Mouse (Mus musculus) liver, embryonic 14.5 days (tissue): ENCODE results near the gene Ccdc138. TPM values are rescaled to one million over a fixed set of nuclear protein-coding genes. Genes with fewer than 3 reads are reported as not detected.

Experiments
- ATAC-seq: fragments of 200-750 bp; cut with Nextera tagmentation; 2 replicates; pipeline ENCODE4 v1.8.0; 2017; ENCODE audit warnings: moderate number of reproducible peaks, mild to moderate bottlenecking, moderate library complexity; ENCODE audit not compliant: insufficient read depth
- DNase-seq, 3 experiments: peaks; one replicate each; pipeline ENCODE4 v3.0.0-alpha.2; 2012 to 2013; ENCODE audit warnings: low read depth in 3 of 3, low spot score in 3 of 3
- H3K27ac ChIP-seq: fragments of 300-500 bp; sonication (generic); 2 replicates; pipeline ENCODE4 v1.5.1; 2014; ENCODE audit warnings: moderate library complexity, mild to moderate bottlenecking, control low read depth, inconsistent platforms
- H3K27me3 ChIP-seq: fragments of 300-500 bp; sonication (generic); 2 replicates; pipeline ENCODE4 v1.6.1; 2014; ENCODE audit warnings: mild to moderate bottlenecking, low read length, moderate library complexity; ENCODE audit not compliant: control insufficient read depth, insufficient read depth
- H3K36me3 ChIP-seq: fragments of 300-500 bp; sonication (generic); replicated peaks from 2 replicates; pipeline ENCODE4 v1.6.1; 2014; ENCODE audit warnings: low read depth; ENCODE audit not compliant: control insufficient read depth, insufficient read depth
- H3K4me1 ChIP-seq, 2 experiments: fragments of 200-500 bp in 1 of 2; fragments of 300-500 bp in 1 of 2; sonication (generic) in 1 of 2; replicated peaks; 2 replicates each; pipeline ENCODE4 v1.6.1; 2012 to 2014; ENCODE audit warnings: antibody characterized with exemption in 1 of 2, inconsistent platforms in 1 of 2, low read length in 1 of 2; ENCODE audit not compliant: control insufficient read depth in 2 of 2, insufficient read depth in 2 of 2
- H3K4me2 ChIP-seq: fragments of 300-500 bp; sonication (generic); 2 replicates; pipeline ENCODE4 v1.6.1; 2014; ENCODE audit warnings: low read depth, mild to moderate bottlenecking, control low read depth, moderate library complexity
- H3K4me3 ChIP-seq, 2 experiments: fragments of 200-500 bp in 1 of 2; fragments of 300-500 bp in 1 of 2; sonication (generic) in 1 of 2; 2 replicates each; pipeline ENCODE4 v1.5.1; 2012 to 2014; ENCODE audit warnings: low read depth in 2 of 2, low read length in 2 of 2, mild to moderate bottlenecking in 2 of 2, control low read depth in 1 of 2, inconsistent platforms in 1 of 2, moderate library complexity in 1 of 2; ENCODE audit not compliant: insufficient read depth in 1 of 2
- H3K9ac ChIP-seq: fragments of 300-500 bp; sonication (generic); replicated peaks from 2 replicates; pipeline ENCODE4 v1.6.1; 2014; ENCODE audit warnings: mild to moderate bottlenecking, control low read depth, moderate library complexity
- H3K9me3 ChIP-seq: fragments of 300-500 bp; sonication (generic); 2 replicates; pipeline ENCODE4 v1.6.1; 2016; ENCODE audit warnings: low read length, mixed read lengths; ENCODE audit not compliant: control insufficient read depth
- CTCF ChIP-seq: IDR thresholded peaks from 2 replicates; pipeline ENCODE4 v1.5.1; 2016; ENCODE audit warnings: antibody characterized with exemption, low read depth, control low read depth
- EP300 ChIP-seq: IDR thresholded peaks from 2 replicates; pipeline ENCODE4 v1.6.1; 2016; ENCODE audit warnings: antibody characterized with exemption, low read depth
- WGBS: fragments of 180-500 bp; shearing (Covaris S2); extraction: QIAGEN DNeasy Blood & Tissue Kit; methylation state at CpG from one replicate; pipeline ENCODE4 v1.1.7; 2014; ENCODE audit not compliant: insufficient replicate concordance; 5-methylcytosine and 5-hydroxymethylcytosine counted together
- polyA plus RNA-seq, 2 experiments: library from polyadenylated mRNA; depleted of rRNA in 1 of 2; stranded (reverse) in 1 of 2; unstranded in 1 of 2; fragments of >200 nt; fragmentation: Nextera tagmentation in 1 of 2; extraction: Ambion mirVana in 1 of 2; gene quantifications; 2 replicates each; pipeline versions ENCODE4 v1.2.1 to v1.2.3; 2012 to 2014

Gene Ccdc138
- polyA plus RNA-seq, 2 experiments: 1.3 to 1.6 TPM

GRCm38 (mm10) chr10:58560521-58560920 lies 62.8 kb downstream of the Ccdc138 start:
- Histone ChIP-seq H3K4me2 (no peak overlapping the region), H3K9me3 (no peaks in the 10 kb centered on the region), H3K4me3 (no peak overlapping the region), H3K27ac (no peak overlapping the region), H3K9ac (no peak overlapping the region), H3K27me3 (no peaks in the 10 kb centered on the region), H3K4me1 (no peaks in the 10 kb centered on the region), H3K36me3 (no peaks in the 10 kb centered on the region)
- ATAC-seq (no peak), DNase-seq (no peak)
- 67% methylated on average over 6 of the region's 6 CpGs for WGBS
- TF ChIP-seq EP300 (no peak), CTCF (no peak)

GRCm38 (mm10) chr10:58585427-58586223 lies 87.9 kb downstream of the Ccdc138 start:
- 54% methylated on average over 5 of the region's 5 CpGs for WGBS
- Histone ChIP-seq H3K4me3 (no peak overlapping the region), H3K36me3 (no peaks in the 10 kb centered on the region), H3K4me1 (no peaks in the 10 kb centered on the region), H3K27me3 (no peaks in the 10 kb centered on the region), H3K9ac (no peak overlapping the region), H3K27ac (no peak overlapping the region), H3K4me2 (no peak overlapping the region), H3K9me3 (no peaks in the 10 kb centered on the region)
- DNase-seq (no peak), ATAC-seq (no peak)
- TF ChIP-seq EP300 (no peak), CTCF (no peak)

- ATAC-seq (no peak), DNase-seq (no peak)
- Histone ChIP-seq H3K4me3 (no peak overlapping the region), H3K36me3 (no peaks in the 10 kb centered on the region), H3K4me2 (no peak overlapping the region), H3K4me1 (no peaks in the 10 kb centered on the region), H3K9me3 (no peaks in the 10 kb centered on the region), H3K27ac (no peak overlapping the region), H3K27me3 (no peaks in the 10 kb centered on the region), H3K9ac (no peak overlapping the region)
- WGBS: 51% methylated on average over 3 of the region's 3 CpGs
- TF ChIP-seq EP300 (no peak), CTCF (no peak)
These were observed 96.7 kb downstream of the Ccdc138 start for GRCm38 (mm10) chr10:58594486-58594885.

- Histone ChIP-seq H3K9me3 (no peaks in the 10 kb centered on the region), H3K4me3 (no peak overlapping the region), H3K4me2 (no peak overlapping the region), H3K27ac (no peak overlapping the region), H3K4me1 (no peaks in the 10 kb centered on the region), H3K36me3 (no peaks in the 10 kb centered on the region), H3K9ac (no peak overlapping the region), H3K27me3 (no peaks in the 10 kb centered on the region)
- TF ChIP-seq CTCF: no peak
- TF ChIP-seq EP300: no peak
- ATAC-seq: no peak
- DNase-seq: no peak
- WGBS: 47% methylated on average over 3 of the region's 3 CpGs
These were observed 97.4 kb downstream of the Ccdc138 start for GRCm38 (mm10) chr10:58595197-58595596.

- ATAC-seq (no peak), DNase-seq (no peak)
- 55% methylated on average over 5 of the region's 5 CpGs for WGBS
- no peaks in the 10 kb centered on the region for H3K9me3 ChIP-seq
- H3K27me3 ChIP-seq: no peaks in the 10 kb centered on the region
- no peak overlapping the region for H3K4me2 ChIP-seq
- H3K27ac ChIP-seq: no peak overlapping the region
- H3K36me3 ChIP-seq: no peaks in the 10 kb centered on the region
- no peak overlapping the region for H3K4me3 ChIP-seq
- TF ChIP-seq CTCF (no peak), EP300 (no peak)
- H3K4me1 ChIP-seq: no peaks in the 10 kb centered on the region
- H3K9ac ChIP-seq: no peak overlapping the region
These were observed 98.1 kb downstream of the Ccdc138 start for GRCm38 (mm10) chr10:58595821-58596220.
